Comparison of ENCODE assay signal across 12 mouse cellular contexts in the genomic region with DNA sequence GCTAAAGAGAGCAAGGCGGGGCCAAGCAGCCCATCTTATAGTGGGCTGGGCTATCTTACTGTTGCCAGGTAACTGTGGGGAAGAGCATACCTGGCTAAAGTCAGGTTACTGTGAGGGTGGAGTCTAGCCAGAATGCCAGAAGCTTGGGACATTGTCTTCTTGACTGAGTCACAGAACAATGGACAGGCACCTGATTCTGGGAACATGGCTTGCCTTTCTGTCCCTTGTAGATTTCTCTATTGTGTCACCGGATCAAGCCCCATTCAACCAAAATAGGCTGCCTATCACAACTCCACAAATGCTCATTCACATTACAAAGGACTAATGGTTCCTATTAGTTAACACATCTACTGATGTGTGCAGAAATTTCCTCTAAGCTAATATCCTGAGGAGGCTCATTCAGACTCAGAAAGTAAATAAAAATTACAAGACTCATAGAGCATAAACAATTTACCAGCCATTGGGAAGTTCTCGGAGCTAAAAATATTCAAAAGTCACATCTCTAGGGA.
"Had no signal": no experiment of that assay in that cellular context is flagged by ENCODE, and none has a peak within 500 bp of the region (broad histone marks: within the 10 kb centered on the region; RNA-seq: fewer than 3 reads in every experiment).

No protein-coding gene starts in this region.

- DNase-seq: gastrocnemius, adult 2 months; gastrocnemius, postnatal 10 days; gastrocnemius, postnatal 25 days; heart, adult 18-20 months; heart, postnatal 10 days; heart, postnatal 4 days; kidney, adult 11 months; kidney, adult 2 months; kidney, adult 9 months; layer of hippocampus, adult 9-11 months; layer of hippocampus, postnatal 36 days; left cerebral cortex, postnatal 4 days had no signal
